Mouse (Mus musculus): ENCODE measurements around the gene Arpp21. TPM values are rescaled to one million over a fixed set of nuclear protein-coding genes. Genes with fewer than 3 reads are reported as not detected.

Gene Arpp21
- polyA plus RNA-seq, 1 experiment from 2014 or later: 0.79 TPM

DNA sequence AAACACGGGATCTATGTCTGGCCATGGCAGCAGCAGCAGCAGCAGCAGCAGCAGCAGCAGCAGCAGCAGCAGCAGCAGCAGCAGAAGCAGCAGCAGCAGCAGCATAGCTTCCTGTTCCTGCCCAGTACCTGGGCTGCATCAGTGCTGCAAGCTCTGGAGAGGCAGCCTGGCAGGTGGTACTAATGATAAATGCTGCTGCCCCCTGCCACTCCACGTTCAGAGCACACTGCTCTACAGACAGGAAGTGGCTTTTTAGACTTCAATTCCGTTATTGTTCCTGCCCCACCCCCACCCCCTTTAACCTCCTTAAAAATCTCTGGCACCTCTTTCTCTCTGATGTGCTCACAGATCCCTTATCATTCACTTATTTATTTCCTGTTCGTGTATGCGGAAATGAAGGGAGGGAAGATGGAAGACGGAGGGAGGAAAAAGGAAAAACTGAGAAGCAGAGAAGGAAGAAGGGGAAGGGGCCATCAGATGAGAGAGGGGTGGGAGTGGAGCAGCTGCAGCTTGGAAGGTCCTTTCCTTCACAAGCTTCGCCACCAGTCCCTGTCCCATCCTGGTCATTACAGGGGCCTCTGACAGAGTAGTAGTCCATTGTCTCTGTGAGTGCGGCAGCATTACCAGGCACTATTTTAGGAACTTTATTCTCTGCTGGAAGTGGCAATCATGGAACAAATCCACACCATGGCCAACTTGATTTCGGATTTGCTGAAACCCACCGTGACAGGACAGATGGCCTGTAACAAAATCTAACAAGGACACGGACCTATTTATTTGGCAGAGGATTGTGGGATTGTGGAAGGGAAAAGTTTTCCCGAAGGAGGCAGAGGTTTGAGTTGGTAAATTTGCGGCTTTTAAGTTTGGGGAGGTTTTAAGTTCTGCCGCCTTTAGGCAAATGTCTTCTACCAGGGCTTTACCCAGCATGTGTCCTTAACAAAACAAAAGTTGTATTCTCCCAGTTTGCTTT, 49.1 kb downstream of the Arpp21 start:
- ATAC-seq (ENCODE audit: low FRiP score, low TSS enrichment): no peak
- H3K36me3 ChIP-seq (ENCODE audit: insufficient read depth, low read length): no peaks in the 10 kb centered on the region
- H3K4me2 ChIP-seq (replicated peaks; ENCODE audit: low read depth, low read length): 0 out of 2 replicates have a peak overlapping the region, but pooled peaks have one; percentile 19
- H3K4me3 ChIP-seq (ENCODE audit: low read length): no peak overlapping the region
- no peak overlapping the region for H3K27ac ChIP-seq (ENCODE audit: low read length)
- WGBS: 24% methylated on average over 14 of the region's 14 CpGs
- no peaks in the 10 kb centered on the region for H3K9me3 ChIP-seq (ENCODE audit: low read length)
- 0 out of 2 replicates have a peak, but pooled peaks cover 2% of the 10 kb centered on the region for H3K27me3 ChIP-seq (ENCODE audit: insufficient read depth, low read length)
- H3K9ac ChIP-seq (replicated peaks; ENCODE audit: low read length): no peak overlapping the region
- peaks cover 14% of the 10 kb centered on the region for H3K4me1 ChIP-seq (ENCODE audit: insufficient read depth, low read length)

DNA sequence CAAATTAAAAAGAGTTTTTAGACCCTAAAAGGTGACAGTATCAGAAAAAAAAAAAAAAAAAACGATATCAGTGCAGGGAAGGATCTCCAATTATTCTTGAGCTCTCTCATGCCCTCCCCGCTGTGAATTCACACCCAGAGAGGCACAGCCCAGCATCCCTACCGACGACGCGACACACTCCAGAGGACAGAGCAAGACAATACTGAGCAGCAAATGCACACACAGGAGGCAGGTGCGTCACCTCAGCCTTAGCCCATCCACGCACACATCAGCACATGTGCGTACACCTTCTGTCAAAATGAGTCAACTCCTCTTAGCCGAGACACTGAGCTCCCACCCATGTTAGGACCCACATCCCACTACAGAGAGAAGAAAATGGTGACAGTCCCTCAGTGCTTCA, 50.0 kb downstream of the Arpp21 start:
- H3K9me3 ChIP-seq (ENCODE audit: low read length): no peaks in the 10 kb centered on the region
- H3K4me1 ChIP-seq (ENCODE audit: insufficient read depth, low read length): peaks cover 18% of the 10 kb centered on the region
- H3K4me2 ChIP-seq (replicated peaks; ENCODE audit: low read depth, low read length): no peak overlapping the region
- H3K36me3 ChIP-seq (ENCODE audit: insufficient read depth, low read length): no peaks in the 10 kb centered on the region
- 0 out of 2 replicates have a peak, but pooled peaks cover 2% of the 10 kb centered on the region for H3K27me3 ChIP-seq (ENCODE audit: insufficient read depth, low read length)
- no peak for ATAC-seq (ENCODE audit: low FRiP score, low TSS enrichment)
- WGBS: 70% methylated on average over 10 of the region's 10 CpGs
- H3K9ac ChIP-seq (replicated peaks; ENCODE audit: low read length): no peak overlapping the region
- H3K27ac ChIP-seq (ENCODE audit: low read length): no peak overlapping the region
- H3K4me3 ChIP-seq (ENCODE audit: low read length): no peak overlapping the region

DNA sequence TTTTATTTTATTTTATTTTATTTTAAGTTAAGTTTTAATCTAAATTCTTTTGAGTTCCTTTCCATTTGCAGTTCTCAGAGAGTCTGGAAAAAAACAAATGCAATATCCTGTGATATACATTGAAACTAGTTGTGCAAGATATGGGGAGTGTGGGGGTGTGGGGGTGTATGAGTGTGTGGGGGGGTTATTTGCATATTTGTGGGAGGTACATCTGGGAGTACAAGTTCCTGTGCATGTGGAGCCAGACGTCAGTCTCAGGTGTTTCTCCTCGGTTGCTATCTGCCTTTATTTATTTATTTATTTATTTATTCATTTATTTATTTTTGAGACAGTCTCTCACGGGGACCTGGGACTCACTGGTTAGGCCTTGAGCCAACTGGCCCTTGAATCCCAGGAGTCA, 53.0 kb downstream of the Arpp21 start:
- H3K4me2 ChIP-seq (replicated peaks; ENCODE audit: low read depth, low read length): no peak overlapping the region
- H3K36me3 ChIP-seq (ENCODE audit: insufficient read depth, low read length): no peaks in the 10 kb centered on the region
- ATAC-seq (ENCODE audit: low FRiP score, low TSS enrichment): no peak
- no peak overlapping the region for H3K9ac ChIP-seq (replicated peaks; ENCODE audit: low read length)
- 61% methylated on average over 3 of the region's 3 CpGs for WGBS
- no peak overlapping the region for H3K27ac ChIP-seq (ENCODE audit: low read length)
- no peaks in the 10 kb centered on the region for H3K9me3 ChIP-seq (ENCODE audit: low read length)
- H3K27me3 ChIP-seq (ENCODE audit: insufficient read depth, low read length): no peaks in the 10 kb centered on the region
- no peak overlapping the region for H3K4me3 ChIP-seq (ENCODE audit: low read length)
- H3K4me1 ChIP-seq (ENCODE audit: insufficient read depth, low read length): peaks cover 18% of the 10 kb centered on the region

GRCm38 (mm10) chr9:112180006-112180405, 55.7 kb downstream of the Arpp21 start:
- no peaks in the 10 kb centered on the region for H3K27me3 ChIP-seq (ENCODE audit: insufficient read depth, low read length)
- 72% methylated on average over 4 of the region's 4 CpGs for WGBS
- peaks cover 10% of the 10 kb centered on the region for H3K4me1 ChIP-seq (ENCODE audit: insufficient read depth, low read length)
- no peak for ATAC-seq (ENCODE audit: low FRiP score, low TSS enrichment)
- H3K4me3 ChIP-seq (ENCODE audit: low read length): no peak overlapping the region
- H3K9me3 ChIP-seq (ENCODE audit: low read length): no peaks in the 10 kb centered on the region
- no peak overlapping the region for H3K9ac ChIP-seq (replicated peaks; ENCODE audit: low read length)
- no peak overlapping the region for H3K4me2 ChIP-seq (replicated peaks; ENCODE audit: low read depth, low read length)
- no peaks in the 10 kb centered on the region for H3K36me3 ChIP-seq (ENCODE audit: insufficient read depth, low read length)
- no peak overlapping the region for H3K27ac ChIP-seq (ENCODE audit: low read length)

GRCm38 (mm10) chr9:112178438-112178837, 57.3 kb downstream of the Arpp21 start:
- 59% methylated on average over 5 of the region's 5 CpGs for WGBS
- H3K4me1 ChIP-seq (ENCODE audit: insufficient read depth, low read length): peaks cover 19% of the 10 kb centered on the region
- no peak overlapping the region for H3K27ac ChIP-seq (ENCODE audit: low read length)
- H3K9ac ChIP-seq (replicated peaks; ENCODE audit: low read length): no peak overlapping the region
- no peaks in the 10 kb centered on the region for H3K36me3 ChIP-seq (ENCODE audit: insufficient read depth, low read length)
- H3K4me2 ChIP-seq (replicated peaks; ENCODE audit: low read depth, low read length): no peak overlapping the region
- ATAC-seq (ENCODE audit: low FRiP score, low TSS enrichment): no peak
- H3K27me3 ChIP-seq (ENCODE audit: insufficient read depth, low read length): no peaks in the 10 kb centered on the region
- no peak overlapping the region for H3K4me3 ChIP-seq (ENCODE audit: low read length)
- no peaks in the 10 kb centered on the region for H3K9me3 ChIP-seq (ENCODE audit: low read length)

DNA sequence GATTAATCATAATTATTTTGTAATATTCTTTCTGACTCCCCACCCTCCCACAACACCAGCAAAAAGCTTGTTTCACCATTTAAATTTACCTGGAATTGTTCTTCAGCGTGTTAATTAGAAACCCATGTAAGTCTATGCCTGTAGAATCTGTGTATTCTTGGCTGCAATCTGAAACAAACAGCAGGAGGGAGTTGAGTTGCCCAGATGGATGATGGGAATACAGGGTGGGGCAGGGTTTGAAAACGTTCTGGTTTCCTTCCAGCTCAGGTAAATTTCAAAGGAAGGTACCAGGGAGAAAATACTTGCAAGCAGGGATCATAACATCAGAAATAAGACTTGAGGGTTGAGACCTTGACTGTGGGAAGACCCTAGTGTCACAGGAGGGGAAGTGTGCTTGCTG, 58.2 kb downstream of the Arpp21 start:
- Histone ChIP-seq H3K27ac (ENCODE audit: low read length) (no peak overlapping the region), H3K4me3 (ENCODE audit: low read length) (no peak overlapping the region), H3K9ac (replicated peaks; ENCODE audit: low read length) (no peak overlapping the region), H3K9me3 (ENCODE audit: low read length) (no peaks in the 10 kb centered on the region), H3K4me1 (ENCODE audit: insufficient read depth, low read length) (peaks cover 15% of the 10 kb centered on the region), H3K4me2 (replicated peaks; ENCODE audit: low read depth, low read length) (no peak overlapping the region), H3K27me3 (ENCODE audit: insufficient read depth, low read length) (no peaks in the 10 kb centered on the region), H3K36me3 (ENCODE audit: insufficient read depth, low read length) (no peaks in the 10 kb centered on the region)
- no peak for ATAC-seq (ENCODE audit: low FRiP score, low TSS enrichment)
- WGBS: 80% methylated on average over 2 of the region's 2 CpGs

- Histone ChIP-seq H3K4me3 (ENCODE audit: low read length) (no peak overlapping the region), H3K9me3 (ENCODE audit: low read length) (no peaks in the 10 kb centered on the region), H3K9ac (replicated peaks; ENCODE audit: low read length) (no peak overlapping the region), H3K4me2 (replicated peaks; ENCODE audit: low read depth, low read length) (no peak overlapping the region), H3K4me1 (ENCODE audit: insufficient read depth, low read length) (peaks cover 11% of the 10 kb centered on the region), H3K27ac (ENCODE audit: low read length) (no peak overlapping the region), H3K27me3 (ENCODE audit: insufficient read depth, low read length) (no peaks in the 10 kb centered on the region), H3K36me3 (ENCODE audit: insufficient read depth, low read length) (no peaks in the 10 kb centered on the region)
- WGBS: 61% methylated on average over 6 of the region's 6 CpGs
- no peak for ATAC-seq (ENCODE audit: low FRiP score, low TSS enrichment)
These were observed 59.4 kb downstream of the Arpp21 start for GRCm38 (mm10) chr9:112176317-112176716.

- WGBS: 27% methylated on average over 15 of the region's 15 CpGs
- no peaks in the 10 kb centered on the region for H3K27me3 ChIP-seq (ENCODE audit: insufficient read depth, low read length)
These were observed 61.1 kb downstream of the Arpp21 start for GRCm38 (mm10) chr9:112174407-112175357.

DNA sequence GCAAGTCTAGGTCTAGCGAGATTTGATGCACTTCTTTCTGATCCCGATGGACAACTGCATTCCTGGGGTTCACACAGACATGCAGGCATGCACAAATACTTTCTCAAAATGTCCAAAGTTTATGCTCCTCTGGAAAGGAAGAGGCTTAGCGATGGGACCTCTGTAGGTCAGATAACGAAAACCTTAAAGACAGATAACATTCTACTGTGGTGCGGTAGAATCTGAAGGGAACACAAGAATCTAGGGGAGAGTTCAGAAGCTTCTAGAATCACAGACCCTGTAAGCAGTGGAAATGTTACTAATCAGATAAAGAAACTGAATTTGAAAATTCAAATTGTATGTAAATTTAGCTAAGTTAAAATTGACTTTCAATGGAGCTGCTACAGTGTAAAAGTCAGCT, 62.0 kb downstream of the Arpp21 start:
- no peaks in the 10 kb centered on the region for H3K9me3 ChIP-seq (ENCODE audit: low read length)
- H3K4me2 ChIP-seq (replicated peaks; ENCODE audit: low read depth, low read length): no peak overlapping the region
- no peaks in the 10 kb centered on the region for H3K36me3 ChIP-seq (ENCODE audit: insufficient read depth, low read length)
- H3K4me1 ChIP-seq (ENCODE audit: insufficient read depth, low read length): peaks cover 10% of the 10 kb centered on the region
- H3K9ac ChIP-seq (replicated peaks; ENCODE audit: low read length): no peak overlapping the region
- H3K27me3 ChIP-seq (ENCODE audit: insufficient read depth, low read length): no peaks in the 10 kb centered on the region
- H3K27ac ChIP-seq (ENCODE audit: low read length): no peak overlapping the region
- WGBS: 90% methylated on average over 5 of the region's 5 CpGs
- H3K4me3 ChIP-seq (ENCODE audit: low read length): no peak overlapping the region
- no peak for ATAC-seq (ENCODE audit: low FRiP score, low TSS enrichment)

More at GRCm38 (mm10) chr9:112174407-112175357, 61.1 kb downstream of the Arpp21 start:
- Histone ChIP-seq H3K27ac (ENCODE audit: low read length) (no peak overlapping the region), H3K9me3 (ENCODE audit: low read length) (no peaks in the 10 kb centered on the region), H3K4me3 (ENCODE audit: low read length) (peak overlapping the region; percentile 3; the same call in 1 of the 2 replicates), H3K9ac (replicated peaks; ENCODE audit: low read length) (no peak overlapping the region), H3K4me1 (ENCODE audit: insufficient read depth, low read length) (peaks cover 10% of the 10 kb centered on the region), H3K36me3 (ENCODE audit: insufficient read depth, low read length) (no peaks in the 10 kb centered on the region), H3K4me2 (replicated peaks; ENCODE audit: low read depth, low read length) (peak overlapping the region; percentile 19; the same call in 1 of the 2 replicates)
- ATAC-seq (ENCODE audit: low FRiP score, low TSS enrichment): no peak
